Mouse (Mus musculus) heart, embryonic 10.5 days (tissue): ENCODE results near the gene Ccdc186. TPM values are rescaled to one million over a fixed set of nuclear protein-coding genes. Genes with fewer than 3 reads are reported as not detected.

Source experiments
- polyA plus RNA-seq: library from polyadenylated mRNA; unstranded; fragments of >200 nt; fragmentation: Nextera tagmentation; extraction: Ambion mirVana; gene quantifications from 2 replicates; pipeline ENCODE4 v1.2.1, GENCODE M21; 2016

Ccdc186 gene
- polyA plus RNA-seq, 1 experiment from 2014 or later, result 14.7 TPM

Other genes with a start within 250 kb of the Ccdc186 start
- gene Adrb1, start 100.0 kb downstream of the Ccdc186 start, polyA plus RNA-seq, result 0.65 and 1.3 TPM in 2 replicates
- 1.0 TPM in 2 replicates for gene Tdrd1, start 4.0 kb upstream of the Ccdc186 start, polyA plus RNA-seq
- gene Vwa2, start 52.1 kb upstream of the Ccdc186 start, polyA plus RNA-seq, result 0.38 and 1.9 TPM in 2 replicates
- 1.2 and 1.6 TPM in 2 replicates for gene Afap1l2, start 186.0 kb upstream of the Ccdc186 start, polyA plus RNA-seq